Mouse (Mus musculus) adrenal gland, adult 18-20 months (tissue): Measurements from ENCODE around the gene Olfr342. TPM values are rescaled to one million over a fixed set of nuclear protein-coding genes. Genes with fewer than 3 reads are reported as not detected.

Experiments
- DNase-seq, 2 experiments: peaks; one replicate each; pipeline ENCODE4 v3.0.0; 2021 to 2022; ENCODE audit warnings: low spot score in 2 of 2
- long read RNA-seq, 2 experiments: library from polyadenylated mRNA; stranded (forward); transcript quantifications; one replicate each; pipeline ENCODE4 v2.0.0; 2021
- total RNA-seq, 2 experiments: library from RNA; stranded (reverse); gene quantifications; 1 replicate in 1 of 2; 2 replicates in 1 of 2; pipeline ENCODE4 v1.2.3; 2021

Gene Olfr342
- total RNA-seq, result not detected
- long read RNA-seq, experiment 1, result 0 reads
- long read RNA-seq, experiment 2, result 0 reads

DNA sequence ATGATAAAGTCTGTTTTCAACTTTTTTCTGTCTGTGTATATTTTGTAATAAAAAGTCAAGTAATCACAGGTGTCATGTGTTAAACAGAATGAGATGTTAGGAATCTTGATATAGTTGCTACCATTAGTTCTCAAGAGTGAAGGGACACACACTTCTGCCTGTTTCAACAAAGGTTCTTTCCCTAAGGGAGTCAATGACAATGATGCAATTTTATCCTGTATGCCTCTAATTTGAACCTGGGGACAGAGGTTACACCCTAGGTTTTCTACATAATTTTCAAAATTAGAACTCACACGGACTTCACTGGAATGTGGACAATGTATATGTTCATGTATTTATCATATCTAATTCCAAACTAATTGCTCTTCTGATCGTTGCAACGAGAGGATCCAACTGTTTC lies at the start of gene Olfr342:
Gene Olfr342, plus strand, starts transcription at position 301 of the 400 bp plus-strand sequence.
- DNase-seq, result no peak

- no peak for DNase-seq
Observed at GRCm38 (mm10) chr2:36482368-36482767, 42.4 kb upstream of the Olfr342 start, which contains the start of gene Olfr341. TSS of gene Olfr341 (minus strand) at chr2:36482468.

DNA sequence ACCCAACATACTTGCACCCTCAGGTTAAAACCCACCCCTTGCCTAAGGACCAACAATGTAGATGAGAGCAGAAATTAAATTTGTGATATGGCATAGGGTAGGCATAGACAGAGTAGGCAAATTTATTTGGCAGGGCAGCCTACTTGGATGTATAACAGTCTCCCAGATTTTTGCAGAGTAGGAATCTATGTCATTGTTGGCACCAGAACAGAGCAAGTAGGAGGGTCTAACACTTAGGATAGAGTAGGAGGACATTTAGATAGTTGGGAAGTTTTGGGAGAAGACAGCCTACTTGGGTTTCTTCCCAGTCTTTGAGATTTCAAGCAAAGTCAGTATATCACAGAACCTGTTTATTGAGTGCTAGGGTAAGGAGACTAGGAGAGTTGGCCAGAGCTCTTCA lies 40.4 kb downstream of the Olfr342 start:
- no peak for DNase-seq

DNA sequence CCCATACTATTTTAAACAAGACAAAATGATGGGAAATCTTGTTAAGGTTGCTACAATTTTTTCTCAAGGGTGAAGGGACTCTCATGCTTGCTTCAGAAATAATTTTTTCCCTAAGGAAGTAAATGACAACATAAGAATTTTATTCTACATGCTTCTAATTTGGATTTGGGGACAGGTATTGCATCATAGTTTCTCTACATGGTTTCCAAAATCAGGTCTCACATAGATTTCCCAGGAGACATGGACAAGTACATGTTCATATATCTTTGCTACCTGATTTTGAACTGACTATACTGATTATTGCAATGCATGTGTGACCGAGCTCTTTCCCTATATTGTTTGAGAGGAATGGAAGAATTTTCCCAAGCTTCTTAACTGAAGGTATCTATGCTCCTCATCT lies 41.6 kb downstream of the Olfr342 start, which contains the start of gene Olfr344:
Gene Olfr344, plus strand, starts transcription at position 301 of the 400 bp plus-strand sequence.
- no peak for DNase-seq

GRCm38 (mm10) chr2:36567022-36567421 lies 42.2 kb downstream of the Olfr342 start:
- DNase-seq, result no peak

DNA sequence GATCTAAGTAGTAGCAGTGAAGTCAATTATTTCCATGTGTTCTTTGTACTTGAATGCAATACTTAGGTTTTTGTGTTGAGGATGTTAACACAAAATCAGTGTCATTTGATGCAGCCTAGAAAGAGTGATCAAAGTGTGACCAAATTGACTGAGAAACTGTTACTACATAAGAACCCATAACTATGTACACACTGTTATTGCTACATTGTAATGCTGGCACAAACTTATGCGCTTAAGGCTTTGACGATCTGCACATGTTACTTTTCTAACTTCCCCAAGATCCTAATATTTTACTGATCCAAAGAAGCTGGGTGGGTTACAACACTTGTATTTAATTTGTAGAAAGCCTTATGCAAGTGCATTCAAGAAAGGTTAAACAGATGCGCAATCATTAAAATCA lies 43.0 kb downstream of the Olfr342 start:
- DNase-seq, result no peak

Other genes with a start within 250 kb of the Olfr342 start
- not detected for gene Olfr338, start 151.5 kb upstream of the Olfr342 start, total RNA-seq
- gene Olfr339, start 106.1 kb upstream of the Olfr342 start, total RNA-seq, result not detected
- gene Olfr340, start 72.4 kb upstream of the Olfr342 start, total RNA-seq, result not detected
- gene Olfr341, start 42.5 kb upstream of the Olfr342 start, total RNA-seq, result not detected
- not detected for gene Olfr344, start 41.7 kb downstream of the Olfr342 start, total RNA-seq
- not detected for gene Olfr345, start 115.0 kb downstream of the Olfr342 start, total RNA-seq
- gene Olfr346, start 160.8 kb downstream of the Olfr342 start, total RNA-seq, result not detected
- not detected for gene Olfr347, start 206.9 kb downstream of the Olfr342 start, total RNA-seq